Mouse (Mus musculus) adrenal gland, postnatal 25 days (tissue): ENCODE data around the gene Cntnap5b. TPM values are rescaled to one million over a fixed set of nuclear protein-coding genes. Genes with fewer than 3 reads are reported as not detected.
"Not testable (repeated sequence)": the region's sequence is repeated elsewhere in the genome, so short reads cannot be mapped to it uniquely, and the experiment has no call there.

Source experiments
- DNase-seq: peaks from one replicate; pipeline ENCODE4 v3.0.0; 2021; ENCODE audit warnings: mixed read lengths
- long read RNA-seq: library from polyadenylated mRNA; stranded (forward); transcript quantifications from one replicate; pipeline ENCODE4 v2.0.0, GENCODE M21; 2021
- total RNA-seq: library from RNA; stranded (reverse); gene quantifications from 2 replicates; pipeline ENCODE4 v1.2.3, GENCODE M21; 2021

Gene Cntnap5b
- 1.7 and 3.0 TPM in 2 replicates for total RNA-seq
- long read RNA-seq, partial matches to known transcripts, result 0 of 1 reads
- long read RNA-seq, other reads (novel, unspliced or antisense), result 1 of 1 reads

DNA sequence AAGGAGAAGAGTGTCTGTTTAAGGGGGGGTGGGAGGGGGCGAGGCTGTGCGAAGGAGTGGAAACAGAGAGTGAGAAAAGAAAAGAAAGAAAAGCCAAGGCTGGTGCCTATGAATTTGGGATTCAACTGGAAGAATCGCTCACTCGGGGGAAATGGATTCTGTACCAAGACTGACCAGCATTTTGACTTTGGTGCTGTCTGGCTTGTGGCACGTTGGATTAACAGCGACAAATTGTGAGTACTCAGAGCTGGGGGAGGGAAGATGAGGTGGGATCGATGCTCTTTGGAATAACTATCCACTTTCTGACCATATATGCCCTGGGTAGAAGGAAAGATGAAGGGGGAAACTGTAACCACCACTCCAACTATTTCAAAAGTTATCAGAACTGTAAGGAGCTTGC is at the start of gene Cntnap5b:
Gene Cntnap5b (plus strand): TSS at position 152 of the 400 bp plus-strand sequence.
- no peak for DNase-seq

DNA sequence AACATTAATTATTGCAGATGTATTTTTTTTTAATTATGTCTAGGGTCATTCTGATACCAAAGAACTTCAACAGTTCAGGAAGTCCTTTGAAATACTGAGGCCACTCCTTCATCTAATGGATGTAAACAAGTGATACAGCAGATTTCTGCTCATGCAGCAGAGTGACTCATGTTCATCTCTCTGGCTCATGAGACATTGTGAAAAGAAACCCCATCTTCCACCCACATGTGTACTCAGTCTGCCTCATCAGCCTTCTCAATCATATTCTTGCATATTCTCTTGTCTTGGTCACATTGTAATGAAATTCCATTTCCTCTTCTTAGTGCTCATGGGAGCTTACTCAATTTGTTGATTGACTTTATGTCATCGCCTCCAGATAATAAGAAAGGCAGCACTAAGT is 12.6 kb upstream of the Cntnap5b start:
- no peak for DNase-seq

DNA sequence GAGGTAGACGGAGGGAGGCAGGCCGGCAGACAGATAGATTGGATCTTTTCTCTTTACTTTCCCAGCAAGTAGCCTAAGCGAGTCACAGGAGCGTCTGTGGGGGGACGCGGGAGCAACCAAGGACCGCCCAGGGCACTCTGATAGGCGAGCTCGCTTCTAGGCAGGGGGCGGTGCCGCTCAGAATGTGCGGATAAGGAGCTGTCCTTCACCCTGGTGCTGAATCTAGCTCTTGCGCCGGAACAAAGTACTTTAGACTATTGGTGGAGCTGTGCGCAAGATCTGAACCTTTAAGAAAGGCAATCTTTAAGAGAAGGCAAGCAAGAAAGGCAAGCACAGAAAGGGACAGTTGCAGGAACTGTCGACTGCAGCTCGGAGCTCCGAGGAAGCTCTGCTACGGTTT is 382 bp upstream of the Cntnap5b start:
- peak; percentile 38 for DNase-seq

DNA sequence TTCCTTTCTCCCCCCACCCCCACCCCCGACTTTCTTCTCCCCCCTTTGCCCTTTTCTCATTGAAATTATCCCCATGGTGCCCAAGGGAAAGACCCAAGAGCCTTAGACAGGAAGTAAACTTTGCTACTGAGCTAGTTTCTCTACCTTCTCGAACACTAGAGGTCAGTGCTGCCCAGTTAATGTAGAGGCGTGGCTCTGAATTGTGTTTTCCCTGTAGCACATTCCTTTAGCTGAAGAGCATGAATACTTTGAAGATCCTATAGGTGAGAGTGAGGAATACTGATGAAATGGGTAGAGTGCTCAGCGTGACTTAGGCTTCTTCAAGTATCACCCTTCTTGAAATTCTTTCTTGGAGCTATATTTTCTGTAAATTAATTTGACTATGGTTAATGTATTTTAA is 1.6 kb downstream of the Cntnap5b start:
- DNase-seq, result peak; percentile 3

DNA sequence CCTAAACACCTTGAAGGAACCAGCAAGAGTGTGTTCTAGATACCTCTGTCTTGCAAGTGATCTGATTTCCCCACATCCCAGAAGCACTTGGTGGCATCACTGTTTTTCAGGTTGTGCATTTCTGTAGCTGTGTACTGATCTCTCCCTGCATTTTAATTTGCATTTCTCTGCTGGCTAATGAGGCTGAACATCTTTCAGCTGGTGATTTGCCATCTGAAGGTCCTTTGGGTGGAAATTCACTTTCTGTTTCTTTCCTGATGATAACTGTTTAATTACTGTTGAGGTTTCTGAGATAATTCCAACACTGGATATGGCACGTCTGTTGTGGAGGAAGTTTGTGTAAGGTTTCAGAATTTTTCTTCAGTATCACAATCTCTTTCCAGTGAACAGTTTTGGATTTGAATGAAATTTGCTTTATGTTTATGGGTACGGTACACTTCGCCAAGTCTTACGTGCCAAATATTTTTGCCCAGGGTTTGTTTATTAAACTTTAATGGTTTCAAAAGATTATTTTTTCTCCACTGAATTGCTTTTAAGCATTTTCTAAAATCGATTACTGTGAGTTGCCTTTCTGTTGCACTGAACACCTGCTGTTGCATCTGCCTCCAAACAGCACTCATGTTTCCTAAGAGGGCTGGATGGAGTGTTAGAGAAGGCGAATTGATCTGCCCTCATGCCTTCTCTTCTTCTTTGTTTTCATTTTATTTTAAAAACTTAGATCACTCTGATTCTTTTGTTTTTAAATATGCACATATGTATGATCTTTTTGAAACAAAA is 41.0 kb downstream of the Cntnap5b start:
- DNase-seq, result no peak

DNA sequence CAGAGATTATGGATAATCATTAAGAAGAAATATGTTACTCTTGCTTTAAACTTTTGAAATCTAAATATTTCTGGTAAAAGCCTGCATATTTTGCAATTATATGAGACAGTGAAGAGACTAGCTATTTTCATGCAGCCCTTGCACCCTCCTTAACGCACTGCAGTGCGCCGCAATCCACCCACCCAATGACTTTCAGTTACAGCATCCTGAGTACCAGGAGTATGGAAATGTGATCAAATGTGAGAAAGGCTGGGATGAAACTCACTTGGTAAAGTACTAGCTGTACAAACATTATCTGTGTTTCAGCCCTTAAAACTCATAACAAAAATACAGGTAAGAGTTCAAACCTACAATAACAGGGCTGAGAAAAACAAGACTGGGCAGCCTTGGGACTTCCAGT is 99.8 kb downstream of the Cntnap5b start:
- no peak for DNase-seq

GRCm38 (mm10) chr1:99907774-99908173 is 135.2 kb downstream of the Cntnap5b start:
- DNase-seq, result no peak

DNA sequence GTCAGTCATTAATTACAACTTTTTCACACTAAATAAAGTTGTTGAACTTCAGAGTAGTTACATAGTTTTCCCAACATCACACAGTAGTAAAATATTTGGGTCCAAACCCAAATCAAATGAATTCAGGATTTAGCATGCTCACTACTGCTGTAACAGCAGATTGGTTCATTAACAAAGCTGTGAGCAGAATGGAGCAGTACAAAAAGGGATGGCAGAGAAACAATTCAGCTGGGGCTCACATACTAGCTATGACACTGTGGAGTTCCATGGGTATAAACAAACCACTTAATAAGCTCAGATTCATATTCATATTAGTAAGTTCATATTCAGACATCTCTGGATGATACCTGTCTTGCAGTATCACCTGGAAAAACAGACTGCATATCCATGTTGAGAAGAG is 170.9 kb downstream of the Cntnap5b start:
- no peak for DNase-seq

GRCm38 (mm10) chr1:99959428-99959987 is 186.9 kb downstream of the Cntnap5b start:
- DNase-seq, result no peak

DNA sequence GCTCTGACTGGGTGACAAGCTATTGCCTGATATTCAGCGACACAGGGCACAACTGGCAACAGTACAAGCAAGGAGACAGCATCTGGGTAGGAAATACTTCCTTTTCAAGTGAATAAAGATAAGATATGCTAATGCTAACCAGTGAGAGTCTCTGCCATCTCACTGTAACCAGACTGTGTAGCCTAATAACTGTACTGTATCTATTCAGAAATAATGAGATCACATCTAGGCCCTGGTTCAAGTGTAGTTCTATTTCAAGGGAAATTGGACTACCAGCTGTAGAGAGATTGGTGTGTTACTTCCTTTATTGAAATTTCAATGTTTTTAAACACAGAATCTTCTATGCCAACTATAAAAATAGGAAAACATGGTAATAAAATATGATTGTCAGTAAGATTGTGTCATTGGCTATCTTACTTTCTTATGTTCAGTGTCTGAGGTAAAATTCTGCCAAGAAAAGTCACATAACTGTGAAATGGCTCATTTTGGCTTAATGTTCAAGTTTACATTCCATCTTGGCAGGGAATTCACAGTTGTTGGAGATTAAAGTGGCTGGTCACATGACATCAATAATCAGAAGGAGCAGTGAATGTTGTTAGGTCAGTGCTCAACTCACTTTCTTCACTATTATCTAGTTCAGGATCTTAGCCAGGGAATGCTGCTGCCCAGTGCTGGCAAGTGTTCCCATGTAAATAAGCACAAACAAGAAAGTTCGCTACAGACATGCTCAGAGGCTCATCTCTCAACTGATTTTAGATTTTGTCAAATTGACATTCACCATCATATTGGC is 194.9 kb downstream of the Cntnap5b start:
- no peak for DNase-seq

GRCm38 (mm10) chr1:99970184-99971086 is 197.9 kb downstream of the Cntnap5b start:
- no peak for DNase-seq

DNA sequence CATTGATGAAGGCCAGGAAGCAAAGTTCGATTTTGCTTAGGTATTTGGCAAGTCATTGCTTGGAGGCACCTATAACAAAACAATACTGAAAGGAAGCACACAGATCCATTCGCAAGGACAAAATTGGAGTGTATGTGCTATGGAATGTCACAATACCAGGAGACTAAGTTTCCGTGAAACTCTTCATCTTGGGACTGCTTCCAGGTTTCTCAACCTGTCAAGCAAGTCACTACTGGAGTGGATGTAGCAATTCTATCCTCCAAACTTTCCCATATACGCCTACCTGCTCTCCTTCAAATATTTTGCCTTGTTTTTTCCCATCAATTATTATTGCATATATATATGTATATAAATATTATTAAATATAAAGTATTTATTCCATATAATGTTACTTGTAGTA is 228.7 kb downstream of the Cntnap5b start:
- DNase-seq, result not testable (repeated sequence)

DNA sequence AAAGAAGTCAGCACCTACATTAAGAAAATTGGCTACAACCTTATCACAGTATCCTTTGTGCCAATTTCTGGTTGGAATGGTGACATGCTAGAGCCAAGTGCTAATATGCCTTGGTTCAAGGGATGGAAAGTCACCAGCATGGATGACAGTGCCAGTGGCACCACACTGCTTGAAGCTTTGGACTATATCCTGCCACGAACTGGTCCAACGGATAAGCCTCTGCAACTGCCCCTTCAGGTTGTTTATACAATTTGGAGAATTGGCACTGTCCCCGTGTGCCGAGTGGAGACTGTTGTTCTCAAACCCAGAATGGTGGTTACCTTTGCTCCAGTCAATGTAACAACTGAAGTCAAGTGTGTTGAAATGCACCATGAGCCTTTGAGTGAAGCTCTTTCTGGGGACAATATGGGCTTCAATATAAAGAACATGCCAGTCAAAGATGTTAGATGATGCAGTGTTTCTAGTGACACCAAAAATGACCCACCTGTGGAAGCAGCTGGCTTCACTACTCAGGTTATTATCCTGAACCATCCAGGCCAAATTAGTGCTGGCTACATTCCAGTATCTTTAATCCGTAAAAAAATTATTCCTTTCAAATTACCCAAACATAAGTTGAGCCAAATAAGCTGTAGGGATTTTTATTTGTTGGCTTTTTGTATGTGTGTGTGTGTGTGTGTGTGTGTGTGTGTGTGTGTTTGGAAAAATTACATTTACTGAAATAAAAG is 233.6 kb downstream of the Cntnap5b start:
- DNase-seq, result no peak

DNA sequence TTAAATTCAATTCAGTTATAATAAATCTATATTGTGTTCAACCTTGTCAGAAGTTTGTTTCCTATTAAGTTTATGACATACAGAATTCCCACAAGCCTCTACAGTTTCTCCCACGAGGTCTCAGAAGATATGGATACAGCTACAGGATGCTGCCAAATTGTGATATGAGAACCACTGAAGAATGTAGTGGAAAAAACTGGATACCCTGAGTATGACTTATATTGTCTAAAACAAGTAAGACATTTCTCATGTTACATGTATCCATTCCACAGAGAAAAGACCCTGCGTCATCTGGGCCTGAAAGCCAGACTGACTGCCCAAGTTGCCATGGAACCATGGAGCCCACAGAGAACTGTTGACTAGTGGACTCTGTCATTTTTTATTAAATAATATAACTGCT is 269.2 kb downstream of the Cntnap5b start:
- DNase-seq, result no peak

- no peak for DNase-seq
These were observed 307.2 kb downstream of the Cntnap5b start for GRCm38 (mm10) chr1:100079812-100080211.

DNA sequence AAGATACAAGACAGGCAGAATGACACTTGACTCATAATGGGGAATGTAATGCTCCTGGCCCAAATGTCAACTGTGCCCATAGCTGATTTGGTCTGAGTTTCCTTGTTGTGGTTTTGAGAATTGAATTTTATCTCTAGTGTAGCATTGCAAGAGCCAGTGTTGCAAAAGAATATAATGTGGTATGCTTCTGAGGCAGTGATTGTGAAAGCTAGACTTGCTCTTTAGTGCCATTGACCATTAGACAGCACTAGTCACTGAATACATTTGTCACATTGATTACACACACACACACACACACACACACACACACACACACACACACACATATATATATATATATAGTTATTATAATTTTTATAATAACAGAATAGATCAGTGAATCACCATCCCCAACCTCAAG is 328.0 kb downstream of the Cntnap5b start:
- DNase-seq, result no peak

GRCm38 (mm10) chr1:100101017-100101416 is 328.5 kb downstream of the Cntnap5b start:
- DNase-seq, result no peak

DNA sequence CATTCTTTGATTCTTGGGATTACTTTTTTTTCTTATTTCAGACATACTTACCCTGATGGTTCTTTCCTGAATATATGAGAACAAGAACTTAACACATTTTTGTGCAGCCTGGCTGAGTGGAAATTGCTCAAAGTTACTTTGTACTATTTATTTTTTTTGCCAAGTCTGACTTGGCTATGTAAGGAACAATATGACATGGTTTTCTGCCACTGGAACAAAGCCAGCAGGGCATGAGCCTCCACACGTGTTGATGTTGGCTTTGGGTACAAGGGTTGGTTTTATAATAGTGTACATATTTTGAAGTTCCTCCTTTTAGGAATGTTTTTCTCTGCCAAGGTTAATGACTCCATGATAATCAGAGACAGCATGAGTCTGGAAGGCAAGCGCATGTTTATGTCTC is 331.8 kb downstream of the Cntnap5b start:
- DNase-seq, result peak; percentile 1

GRCm38 (mm10) chr1:100122410-100122935 is 349.9 kb downstream of the Cntnap5b start:
- DNase-seq, result no peak

DNA sequence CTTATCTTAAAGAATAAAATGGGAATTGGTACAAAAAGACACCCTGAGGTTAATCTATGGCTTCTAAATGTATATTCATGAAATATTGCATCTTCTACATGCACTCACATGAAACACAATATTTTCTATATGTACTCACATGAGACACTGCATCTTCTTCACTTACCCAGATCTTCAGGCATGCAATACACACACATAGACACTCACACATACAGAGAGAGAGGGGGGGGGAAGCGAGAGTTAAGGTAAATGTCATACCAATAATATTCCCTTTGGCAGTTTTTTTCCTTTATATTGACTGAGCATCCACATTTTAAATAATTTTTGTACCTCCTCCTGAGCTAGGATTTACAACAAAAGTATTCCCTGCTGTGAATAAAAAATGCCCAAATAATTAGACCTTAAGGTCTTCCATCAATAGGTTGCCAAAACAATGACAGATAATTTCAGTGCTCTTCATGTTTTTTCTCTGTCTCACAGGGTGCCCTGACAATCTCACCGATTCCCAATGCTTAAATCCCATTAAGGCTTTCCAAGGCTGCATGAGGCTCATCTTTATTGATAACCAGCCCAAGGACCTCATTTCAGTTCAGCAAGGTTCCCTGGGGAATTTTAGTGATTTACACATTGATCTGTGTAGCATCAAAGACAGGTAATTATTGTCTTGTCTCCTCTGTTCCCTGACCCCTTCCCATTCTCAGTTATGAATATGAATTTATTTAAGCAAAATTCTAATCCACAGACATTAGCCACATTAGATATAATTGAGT is 391.2 kb downstream of the Cntnap5b start:
- no peak for DNase-seq
